Mouse (Mus musculus) heart, postnatal 0 days (tissue): ENCODE measurements around the gene Rbfox3.

Experiments
- CTCF ChIP-seq: IDR thresholded peaks from 2 replicates; pipeline ENCODE4 v1.5.1; 2016; ENCODE audit warnings: antibody characterized with exemption, control low read depth, low read depth
- EP300 ChIP-seq: IDR thresholded peaks from 2 replicates; pipeline ENCODE4 v1.6.1; 2016; ENCODE audit warnings: antibody characterized with exemption, low read depth

DNA sequence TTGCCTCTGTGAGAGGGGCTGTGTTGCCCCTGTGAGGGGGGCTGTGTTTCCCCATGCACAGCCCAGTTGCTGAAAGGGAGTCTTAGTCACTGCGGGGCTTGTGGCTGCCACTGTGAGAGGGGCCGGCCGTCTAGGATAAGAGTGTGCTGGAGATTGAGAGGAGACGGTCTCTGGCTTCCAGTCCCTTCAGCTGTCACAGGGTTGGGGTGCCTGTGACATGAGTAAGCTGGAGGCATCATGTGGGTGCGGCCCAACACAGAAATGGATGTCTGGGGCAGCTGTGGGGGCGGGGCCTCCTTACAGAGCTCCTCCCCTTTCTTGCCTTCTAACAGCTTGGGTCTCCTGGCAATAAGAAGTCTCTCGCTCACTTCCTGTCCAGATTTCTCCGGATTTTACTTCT lies 182.0 kb downstream of the Rbfox3 start:
- TF ChIP-seq CTCF (no peak), EP300 (no peak)
